Mouse (Mus musculus) lung, postnatal 0 days (tissue): ENCODE results near the gene Steap4. TPM values are rescaled to one million over a fixed set of nuclear protein-coding genes. Genes with fewer than 3 reads are reported as not detected.

Experiments used
- ATAC-seq: fragments of 200-750 bp; cut with Nextera tagmentation; 2 replicates; pipeline ENCODE4 v1.8.0; 2017; ENCODE audit warnings: moderate library complexity
- DNase-seq: peaks from one replicate; pipeline ENCODE4 v3.0.0-alpha.2; 2016; ENCODE audit warnings: low spot score
- H3K27ac ChIP-seq: fragments of 300-500 bp; sonication (generic); 2 replicates; pipeline ENCODE4 v1.5.1; 2014; ENCODE audit warnings: antibody characterized with exemption, mild to moderate bottlenecking, low read length, mixed read lengths
- H3K27me3 ChIP-seq: fragments of 300-500 bp; sonication (generic); replicated peaks from 2 replicates; pipeline ENCODE4 v1.6.1; 2014; ENCODE audit warnings: low read length, mixed read lengths; ENCODE audit not compliant: insufficient read depth
- H3K36me3 ChIP-seq: fragments of 300-500 bp; sonication (generic); 2 replicates; pipeline ENCODE4 v1.6.1; 2014; ENCODE audit warnings: low read length, mixed read lengths; ENCODE audit not compliant: insufficient read depth
- H3K4me1 ChIP-seq: fragments of 300-500 bp; sonication (generic); 2 replicates; pipeline ENCODE4 v1.6.1; 2014; ENCODE audit warnings: antibody characterized with exemption, low read depth, low read length, mixed read lengths; ENCODE audit not compliant: insufficient read depth
- H3K4me2 ChIP-seq: fragments of 300-500 bp; sonication (generic); replicated peaks from 2 replicates; pipeline ENCODE4 v1.6.1; 2014; ENCODE audit warnings: low read depth, mild to moderate bottlenecking, low read length, moderate library complexity, mixed read lengths
- H3K4me3 ChIP-seq: fragments of 300-500 bp; sonication (generic); 2 replicates; pipeline ENCODE4 v1.5.1; 2014; ENCODE audit warnings: low read depth, low read length
- H3K9ac ChIP-seq: fragments of 300-500 bp; sonication (generic); replicated peaks from 2 replicates; pipeline ENCODE4 v1.6.1; 2014; ENCODE audit warnings: low read depth, mild to moderate bottlenecking
- H3K9me3 ChIP-seq: fragments of 300-500 bp; sonication (generic); 2 replicates; pipeline ENCODE4 v1.6.1; 2016; ENCODE audit warnings: low read length, mixed read lengths
- CTCF ChIP-seq: IDR thresholded peaks from 2 replicates; pipeline ENCODE4 v1.5.1; 2016; ENCODE audit warnings: antibody characterized with exemption, mild to moderate bottlenecking
- EP300 ChIP-seq: IDR thresholded peaks from 2 replicates; pipeline ENCODE4 v1.6.1; 2016; ENCODE audit warnings: antibody characterized with exemption, mild to moderate bottlenecking, control low read depth
- WGBS: fragments of 180-500 bp; shearing (Covaris S2); extraction: QIAGEN DNeasy Blood & Tissue Kit; methylation state at CpG from one replicate; pipeline ENCODE4 v1.1.7; 2014; 5-methylcytosine and 5-hydroxymethylcytosine counted together
- polyA plus RNA-seq: library from polyadenylated mRNA; unstranded; fragments of >200 nt; fragmentation: Nextera tagmentation; extraction: Ambion mirVana; gene quantifications from 2 replicates; pipeline ENCODE4 v1.2.1, GENCODE M21; 2015

The Steap4 gene
- 6.4 and 19.5 TPM in 2 replicates for polyA plus RNA-seq

GRCm38 (mm10) chr5:7960176-7960575 is at the start of gene Steap4:
Gene Steap4, plus strand, starts transcription at chr5:7960457.
- no peak within 1 kb of the TSS for H3K9ac ChIP-seq
- peak; percentile 74 for DNase-seq
- TF ChIP-seq CTCF (no peak), EP300 (peak; percentile 18; the same call in 1 of the 2 replicates)
- no peaks in the 10 kb centered on the region for H3K27me3 ChIP-seq
- H3K36me3 ChIP-seq, result no peaks in the 10 kb centered on the region
- no peak within 1 kb of the TSS for H3K27ac ChIP-seq
- peak within 1 kb of the TSS; percentile 21 for H3K4me3 ChIP-seq
- no peaks in the 10 kb centered on the region for H3K9me3 ChIP-seq
- H3K4me2 ChIP-seq, result peak within 1 kb of the TSS; percentile 50
- ATAC-seq, result peak; percentile 85
- no peaks in the 10 kb centered on the region for H3K4me1 ChIP-seq
- 3% methylated on average over 20 of the region's 20 CpGs for WGBS

GRCm38 (mm10) chr5:7911975-7912374 is 48.3 kb upstream of the Steap4 start:
- Histone ChIP-seq H3K4me2 (no peak overlapping the region), H3K9me3 (no peaks in the 10 kb centered on the region), H3K27ac (no peak overlapping the region), H3K9ac (no peak overlapping the region), H3K4me1 (no peaks in the 10 kb centered on the region), H3K36me3 (no peaks in the 10 kb centered on the region), H3K27me3 (no peaks in the 10 kb centered on the region), H3K4me3 (no peak overlapping the region)
- DNase-seq, result no peak
- WGBS, result 69% methylated on average over 3 of the region's 3 CpGs
- no peak for ATAC-seq
- TF ChIP-seq CTCF (peak; percentile 33), EP300 (no peak)

- DNase-seq (no peak), ATAC-seq (no peak)
- Histone ChIP-seq H3K27me3 (no peaks in the 10 kb centered on the region), H3K9me3 (no peaks in the 10 kb centered on the region), H3K27ac (no peak overlapping the region), H3K9ac (no peak overlapping the region), H3K4me1 (no peaks in the 10 kb centered on the region), H3K4me2 (no peak overlapping the region), H3K4me3 (no peak overlapping the region), H3K36me3 (no peaks in the 10 kb centered on the region)
- TF ChIP-seq CTCF (no peak), EP300 (no peak)
- 73% methylated on average over 11 of the region's 11 CpGs for WGBS
These were observed 42.6 kb upstream of the Steap4 start for GRCm38 (mm10) chr5:7917501-7918295.

DNA sequence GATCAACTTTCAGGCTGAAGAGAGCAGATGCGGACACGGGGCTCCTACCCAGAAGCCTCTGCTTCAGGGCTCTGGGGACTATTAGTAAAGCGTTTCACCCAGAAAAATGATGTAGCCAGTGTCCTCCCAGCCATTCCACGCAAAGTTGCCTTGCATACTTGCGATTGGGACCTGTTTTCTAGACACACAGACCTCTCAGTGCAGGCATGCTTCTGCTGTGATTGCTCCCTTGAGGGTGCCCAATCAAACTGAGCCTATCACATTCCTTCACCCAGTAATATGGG is 42.0 kb upstream of the Steap4 start:
- Histone ChIP-seq H3K9me3 (no peaks in the 10 kb centered on the region), H3K4me1 (no peaks in the 10 kb centered on the region), H3K27ac (no peak overlapping the region), H3K27me3 (no peaks in the 10 kb centered on the region), H3K4me2 (no peak overlapping the region), H3K9ac (no peak overlapping the region), H3K4me3 (no peak overlapping the region), H3K36me3 (no peaks in the 10 kb centered on the region)
- ATAC-seq (no peak), DNase-seq (no peak)
- no peak for TF ChIP-seq EP300
- TF ChIP-seq CTCF, result no peak
- 77% methylated on average over 5 of the region's 5 CpGs for WGBS

DNA sequence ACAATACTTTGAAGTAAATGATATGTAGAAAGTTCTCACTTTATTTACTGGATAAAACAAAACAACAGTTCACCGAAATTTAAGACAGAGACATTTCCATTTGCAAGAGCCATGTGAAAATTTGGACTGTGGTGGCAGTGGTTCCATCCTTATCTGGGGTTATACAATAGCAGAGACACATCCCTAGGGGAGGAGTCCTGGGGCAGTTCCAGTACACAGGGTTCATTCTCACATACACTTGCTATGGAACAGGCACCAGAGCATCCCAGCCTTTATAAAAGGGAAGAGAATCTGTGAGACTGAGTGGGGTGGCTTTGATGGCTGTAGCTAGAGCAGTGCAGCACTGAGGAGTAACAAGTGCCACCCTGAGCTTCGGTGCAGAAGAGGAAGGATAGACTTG is 40.6 kb upstream of the Steap4 start:
- WGBS, result 82% methylated on average over 2 of the region's 2 CpGs

DNA sequence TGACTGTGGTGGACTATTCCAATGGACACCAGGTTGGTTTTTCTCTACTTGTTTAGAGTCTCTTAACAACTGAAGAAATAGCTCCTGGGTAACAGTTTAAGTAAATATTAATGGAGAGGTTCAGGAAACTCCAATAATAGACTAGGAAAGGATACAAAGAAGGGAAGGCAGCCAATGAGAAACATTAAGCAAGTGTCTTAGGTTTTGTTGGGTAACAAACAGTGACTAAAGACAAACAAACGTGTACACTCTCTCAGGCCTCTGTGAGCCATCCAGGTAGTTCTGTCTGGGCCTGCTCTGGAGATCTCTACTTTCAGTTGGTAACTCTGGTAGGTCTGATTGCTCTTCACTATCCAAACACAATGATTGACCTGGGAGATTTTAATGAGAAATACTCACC is 37.5 kb upstream of the Steap4 start:
- ATAC-seq (no peak), DNase-seq (no peak)
- TF ChIP-seq CTCF, result no peak

More for the DNA sequence above, 40.6 kb upstream of the Steap4 start:
- H3K4me3 ChIP-seq, result no peak overlapping the region
- DNase-seq, result no peak
- TF ChIP-seq CTCF, result no peak
- no peak for TF ChIP-seq EP300
- ATAC-seq, result no peak
- H3K36me3 ChIP-seq, result no peaks in the 10 kb centered on the region
- H3K4me1 ChIP-seq, result no peaks in the 10 kb centered on the region
- no peak overlapping the region for H3K27ac ChIP-seq
- no peak overlapping the region for H3K4me2 ChIP-seq
- H3K9ac ChIP-seq, result no peak overlapping the region
- no peaks in the 10 kb centered on the region for H3K27me3 ChIP-seq
- no peaks in the 10 kb centered on the region for H3K9me3 ChIP-seq

More for the DNA sequence above, 37.5 kb upstream of the Steap4 start:
- H3K4me2 ChIP-seq, result no peak overlapping the region
- WGBS, result 81% methylated on average over 1 of the region's 1 CpGs
- H3K4me1 ChIP-seq, result no peaks in the 10 kb centered on the region
- H3K36me3 ChIP-seq, result no peaks in the 10 kb centered on the region
- H3K4me3 ChIP-seq, result no peak overlapping the region
- H3K27me3 ChIP-seq, result no peaks in the 10 kb centered on the region
- no peak overlapping the region for H3K27ac ChIP-seq
- no peaks in the 10 kb centered on the region for H3K9me3 ChIP-seq
- no peak overlapping the region for H3K9ac ChIP-seq
